Mouse (Mus musculus) intestine, postnatal 0 days (tissue): ENCODE measurements around the gene Edem2. TPM values are rescaled to one million over a fixed set of nuclear protein-coding genes. Genes with fewer than 3 reads are reported as not detected.
"Not testable (repeated sequence)": the region's sequence is repeated elsewhere in the genome, so short reads cannot be mapped to it uniquely, and the experiment has no call there.

ENCODE experiments used
- ATAC-seq: fragments of 200-750 bp; cut with Nextera tagmentation; 2 replicates; pipeline ENCODE4 v1.8.0; 2017; ENCODE audit warnings: mild to moderate bottlenecking, moderate TSS enrichment, moderate library complexity
- H3K27ac ChIP-seq: fragments of 300-500 bp; sonication (generic); 2 replicates; pipeline ENCODE4 v1.5.1; 2014; ENCODE audit warnings: mild to moderate bottlenecking, low read depth, low read length, moderate library complexity
- H3K27me3 ChIP-seq: fragments of 300-500 bp; sonication (generic); replicated peaks from 2 replicates; pipeline ENCODE4 v1.6.1; 2014; ENCODE audit warnings: low read length, mixed read lengths; ENCODE audit not compliant: control insufficient read depth, insufficient read depth
- H3K36me3 ChIP-seq: fragments of 300-500 bp; sonication (generic); 2 replicates; pipeline ENCODE4 v1.6.1; 2014; ENCODE audit warnings: mild to moderate bottlenecking, moderate library complexity; ENCODE audit not compliant: control insufficient read depth, insufficient read depth
- H3K4me1 ChIP-seq: fragments of 300-500 bp; sonication (generic); replicated peaks from 2 replicates; pipeline ENCODE4 v1.6.1; 2014; ENCODE audit warnings: antibody characterized with exemption, low read length, mixed read lengths; ENCODE audit not compliant: control insufficient read depth, insufficient read depth
- H3K4me2 ChIP-seq: fragments of 300-500 bp; sonication (generic); replicated peaks from 2 replicates; pipeline ENCODE4 v1.6.1; 2014; ENCODE audit warnings: low read depth, mild to moderate bottlenecking, moderate library complexity
- H3K4me3 ChIP-seq: fragments of 300-500 bp; sonication (generic); 2 replicates; pipeline ENCODE4 v1.5.1; 2014; ENCODE audit warnings: low read depth, low read length
- H3K9ac ChIP-seq: fragments of 300-500 bp; sonication (generic); 2 replicates; pipeline ENCODE4 v1.6.1; 2014; ENCODE audit warnings: mild to moderate bottlenecking, low read depth, low read length
- H3K9me3 ChIP-seq: fragments of 300-500 bp; sonication (generic); 2 replicates; pipeline ENCODE4 v1.6.1; 2016; ENCODE audit warnings: mixed run types; ENCODE audit not compliant: control insufficient read depth
- CTCF ChIP-seq: sonication (generic); IDR thresholded peaks from 2 replicates; pipeline ENCODE4 v1.5.1; 2016; ENCODE audit warnings: low read depth, mild to moderate bottlenecking, control low read depth, antibody characterized with exemption, moderate library complexity
- WGBS: fragments of 180-500 bp; shearing (Covaris S2); extraction: QIAGEN DNeasy Blood & Tissue Kit; methylation state at CpG from one replicate; pipeline ENCODE4 v1.1.7; 2014; 5-methylcytosine and 5-hydroxymethylcytosine counted together
- polyA plus RNA-seq: library from polyadenylated mRNA; unstranded; fragments of >200 nt; fragmentation: Nextera tagmentation; extraction: Ambion mirVana; gene quantifications from 2 replicates; pipeline ENCODE4 v1.2.1, GENCODE M21; 2015

Edem2 gene
- polyA plus RNA-seq, 1 experiment from 2014 or later: 61.6 TPM

GRCm38 (mm10) chr2:155742211-155742610, 12.9 kb upstream of the Edem2 start:
- H3K4me3 ChIP-seq: no peak overlapping the region
- H3K4me2 ChIP-seq: no peak overlapping the region
- no peaks in the 10 kb centered on the region for H3K4me1 ChIP-seq
- no peaks in the 10 kb centered on the region for H3K36me3 ChIP-seq
- H3K27me3 ChIP-seq: no peaks in the 10 kb centered on the region
- no peak for ATAC-seq
- 50% methylated on average over 11 of the region's 11 CpGs for WGBS
- no peak overlapping the region for H3K9ac ChIP-seq
- H3K9me3 ChIP-seq: no peaks in the 10 kb centered on the region
- no peak overlapping the region for H3K27ac ChIP-seq
- no peak for TF ChIP-seq CTCF

GRCm38 (mm10) chr2:155737803-155738202, 8.5 kb upstream of the Edem2 start:
- no peak for TF ChIP-seq CTCF
- WGBS: 61% methylated on average over 9 of the region's 9 CpGs
- no peaks in the 10 kb centered on the region for H3K4me1 ChIP-seq
- ATAC-seq: no peak
- no peak overlapping the region for H3K4me2 ChIP-seq
- H3K36me3 ChIP-seq: no peaks in the 10 kb centered on the region
- no peak overlapping the region for H3K27ac ChIP-seq
- H3K4me3 ChIP-seq: no peak overlapping the region
- H3K27me3 ChIP-seq: no peaks in the 10 kb centered on the region
- H3K9me3 ChIP-seq: no peaks in the 10 kb centered on the region
- H3K9ac ChIP-seq: no peak overlapping the region

- TF ChIP-seq CTCF: no peak
- ATAC-seq: no peak
- Histone ChIP-seq H3K9me3 (no peaks in the 10 kb centered on the region), H3K36me3 (no peaks in the 10 kb centered on the region), H3K4me1 (no peaks in the 10 kb centered on the region), H3K4me2 (no peak overlapping the region), H3K27ac (no peak overlapping the region), H3K4me3 (no peak overlapping the region), H3K27me3 (no peaks in the 10 kb centered on the region), H3K9ac (no peak overlapping the region)
- WGBS: 64% methylated on average over 6 of the region's 6 CpGs
Observed at GRCm38 (mm10) chr2:155736936-155737335, 7.7 kb upstream of the Edem2 start.

- not testable (repeated sequence) for H3K4me3 ChIP-seq, ATAC-seq, H3K9me3 ChIP-seq, H3K4me2 ChIP-seq, H3K27me3 ChIP-seq, H3K27ac ChIP-seq, H3K9ac ChIP-seq, H3K4me1 ChIP-seq, H3K36me3 ChIP-seq
- WGBS: 83% methylated on average over 5 of the region's 5 CpGs
Observed at GRCm38 (mm10) chr2:155735766-155736165, 6.5 kb upstream of the Edem2 start, which contains the start of gene Gm17581. Gene Gm17581, minus strand, starts transcription at chr2:155735866.

- H3K4me1 ChIP-seq: no peaks in the 10 kb centered on the region
- H3K36me3 ChIP-seq: no peaks in the 10 kb centered on the region
- H3K9ac ChIP-seq: no peak overlapping the region
- H3K4me2 ChIP-seq: no peak overlapping the region
- H3K27ac ChIP-seq: no peak overlapping the region
- H3K27me3 ChIP-seq: no peaks in the 10 kb centered on the region
- WGBS: 69% methylated on average over 5 of the region's 5 CpGs
- TF ChIP-seq CTCF: no peak
- no peak for ATAC-seq
- no peak overlapping the region for H3K4me3 ChIP-seq
- H3K9me3 ChIP-seq: no peaks in the 10 kb centered on the region
Observed at GRCm38 (mm10) chr2:155735080-155735479, 5.8 kb upstream of the Edem2 start.

GRCm38 (mm10) chr2:155728742-155729141, 533 bp downstream of the Edem2 start:
- no peak for TF ChIP-seq CTCF
- no peaks in the 10 kb centered on the region for H3K9me3 ChIP-seq
- peak overlapping the region; percentile 88 for H3K4me2 ChIP-seq
- H3K27ac ChIP-seq: peak overlapping the region; percentile 10; the same call in 1 of the 2 replicates
- peak overlapping the region; percentile 63 for H3K4me3 ChIP-seq
- H3K4me1 ChIP-seq: 0 out of 2 replicates have a peak, but pooled peaks cover 4% of the 10 kb centered on the region
- ATAC-seq: 0 out of 2 replicates have a peak, but pooled peaks have one; percentile 1
- H3K36me3 ChIP-seq: peaks cover 16% of the 10 kb centered on the region; the same call in 1 of the 2 replicates
- 3% methylated on average over 15 of the region's 15 CpGs for WGBS
- H3K27me3 ChIP-seq: no peaks in the 10 kb centered on the region
- peak overlapping the region; percentile 67 for H3K9ac ChIP-seq
